Mouse (Mus musculus) neutrophil, adult 5-6 weeks (primary cell): Measurements from ENCODE around the gene Zfp94. TPM values are rescaled to one million over a fixed set of nuclear protein-coding genes. Genes with fewer than 3 reads are reported as not detected.
A peak's percentile ranks its signal among the peaks of the same experiment; 100 is the strongest.

ENCODE experiments used
- ATAC-seq: fragments of 151-379, 151-347 bp; 2 replicates; pipeline ENCODE4 v1.8.0; 2017; ENCODE audit warnings: mild to moderate bottlenecking, moderate TSS enrichment; ENCODE audit not compliant: insufficient number of reproducible peaks, poor library complexity, low FRiP score, severe bottlenecking; ENCODE audit errors: extremely low read depth
- total RNA-seq: library from RNA; stranded (forward); fragments of 200-1000 nt; gene quantifications from 2 replicates; pipeline ENCODE4 v1.2.3, GENCODE M21; 2017

Zfp94 gene
- total RNA-seq = 8.7 and 14.6 TPM in 2 replicates

DNA sequence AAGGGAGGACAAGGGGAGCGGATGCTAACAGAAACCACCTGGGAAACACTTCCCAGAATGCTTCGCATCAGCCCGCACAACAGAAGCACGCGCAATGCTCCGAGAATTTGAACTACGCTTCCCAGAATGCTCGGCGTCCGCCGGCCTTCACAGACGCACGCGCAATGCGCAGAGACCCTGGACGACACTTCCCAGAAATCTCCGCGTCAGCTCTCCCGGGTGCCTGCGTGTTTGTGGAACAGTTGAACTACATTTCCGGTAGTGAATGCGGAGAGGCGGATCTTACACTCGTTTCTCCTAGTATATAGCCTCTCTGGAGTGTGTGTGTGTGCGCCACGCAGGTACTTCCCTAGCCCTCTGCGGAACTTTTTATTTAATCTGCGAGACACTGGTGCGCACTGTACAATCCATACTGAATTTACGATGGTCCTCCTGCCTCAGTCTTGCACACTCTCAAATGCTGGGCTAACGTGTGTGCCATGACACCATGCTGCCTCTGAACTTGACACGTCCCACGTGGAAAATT is at the start of gene Zfp94:
Zfp94 (minus strand) TSS at position 100 of the 526 bp plus-strand sequence.
- peak; percentile 75 for ATAC-seq

DNA sequence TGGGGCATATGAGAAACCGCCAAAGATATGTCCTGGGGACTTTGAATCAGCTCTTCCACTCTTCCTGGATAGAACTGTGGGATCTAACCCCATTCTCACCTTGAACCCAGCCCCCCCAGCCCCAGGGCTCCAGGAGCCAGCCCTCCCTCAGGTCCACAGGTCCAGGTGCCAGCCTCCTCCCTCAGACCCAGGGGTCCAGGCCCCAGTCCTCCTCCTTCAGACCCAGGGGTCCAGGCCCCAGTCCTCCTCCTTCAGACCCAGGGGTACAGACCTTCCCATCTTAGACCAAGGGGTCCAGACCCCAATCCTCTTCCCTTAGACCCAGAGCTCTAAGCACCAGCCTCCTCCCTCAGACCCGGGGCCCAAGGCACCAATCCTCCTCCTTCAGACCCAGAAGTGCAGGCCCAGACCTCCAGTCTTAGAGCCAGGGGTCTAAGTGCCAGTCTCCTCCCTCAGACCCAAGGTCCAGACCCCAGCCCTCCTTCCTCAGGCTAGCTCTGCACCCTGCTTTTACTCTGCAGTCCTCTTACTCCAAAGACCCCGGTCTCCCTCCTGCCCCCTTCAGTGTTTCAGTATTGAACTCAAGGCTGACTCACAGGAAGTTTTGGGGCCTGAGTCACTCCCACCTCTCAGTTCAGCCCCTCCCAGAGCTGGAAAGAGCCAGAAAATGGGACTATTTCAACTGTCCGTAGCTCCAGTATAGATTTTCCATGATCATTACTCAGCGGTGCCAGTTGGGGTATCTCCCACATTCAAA is 49.0 kb upstream of the Zfp94 start:
- ATAC-seq = no peak

DNA sequence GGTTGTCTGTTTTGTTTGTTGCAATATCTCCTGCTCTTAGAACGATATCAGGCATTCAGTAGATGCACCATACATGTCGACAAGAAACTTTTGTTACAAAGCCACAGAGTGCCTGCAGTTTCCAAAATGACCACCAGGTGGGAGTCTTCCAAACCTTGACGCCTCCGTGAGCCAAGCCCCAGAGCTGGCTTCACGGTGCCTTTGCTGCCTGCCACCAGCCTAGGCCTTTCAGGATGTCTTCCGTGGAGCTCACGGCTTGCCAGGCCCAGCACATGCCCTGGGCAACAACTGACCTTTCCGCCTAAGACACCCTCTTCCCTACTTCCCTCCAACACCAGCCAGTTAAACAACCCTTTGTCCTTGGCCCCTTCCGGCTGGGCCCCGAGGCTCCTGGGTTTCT is 48.4 kb upstream of the Zfp94 start:
- ATAC-seq = peak; percentile 73

- no peak for ATAC-seq
Measured at GRCm38 (mm10) chr7:24363228-24363627, 46.8 kb upstream of the Zfp94 start.

DNA sequence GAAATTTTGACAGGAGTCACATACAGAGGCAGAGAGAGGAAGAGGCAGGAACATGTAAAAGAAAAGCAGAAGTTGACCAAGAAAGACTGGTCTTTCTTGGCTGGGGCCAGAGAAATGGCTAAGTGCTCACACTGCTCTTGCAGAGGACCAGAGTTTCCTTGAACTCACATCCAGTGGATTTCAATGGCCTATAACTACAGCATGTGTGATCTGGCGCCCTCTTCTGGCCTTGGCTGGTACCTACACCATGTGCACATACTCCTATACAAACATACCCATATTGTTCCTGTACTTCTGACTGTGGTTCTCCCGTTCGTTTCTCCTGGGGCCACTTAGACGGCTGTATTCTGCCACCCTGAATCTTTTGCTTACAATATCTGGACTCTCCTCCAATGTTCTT is 44.5 kb upstream of the Zfp94 start:
- ATAC-seq = no peak

DNA sequence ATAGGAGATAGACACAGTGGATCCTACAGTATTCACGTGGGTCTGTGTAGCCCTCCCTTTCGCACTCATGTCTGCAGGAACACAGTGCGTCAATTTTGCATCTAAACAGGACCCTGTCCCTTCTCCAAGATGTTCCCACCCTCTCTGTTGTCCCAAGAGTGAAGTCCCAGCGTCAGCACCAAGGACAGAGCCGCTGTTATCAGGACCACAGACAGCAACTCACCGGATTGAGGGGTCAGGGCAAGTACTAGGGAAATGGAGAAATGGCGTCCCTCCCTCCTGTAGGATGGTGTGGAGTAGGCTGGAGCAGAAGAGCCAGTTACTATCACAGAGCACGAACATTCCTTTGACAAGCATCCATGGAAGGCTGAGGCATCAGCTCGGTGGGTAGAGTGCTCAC is 42.8 kb upstream of the Zfp94 start:
- no peak for ATAC-seq

DNA sequence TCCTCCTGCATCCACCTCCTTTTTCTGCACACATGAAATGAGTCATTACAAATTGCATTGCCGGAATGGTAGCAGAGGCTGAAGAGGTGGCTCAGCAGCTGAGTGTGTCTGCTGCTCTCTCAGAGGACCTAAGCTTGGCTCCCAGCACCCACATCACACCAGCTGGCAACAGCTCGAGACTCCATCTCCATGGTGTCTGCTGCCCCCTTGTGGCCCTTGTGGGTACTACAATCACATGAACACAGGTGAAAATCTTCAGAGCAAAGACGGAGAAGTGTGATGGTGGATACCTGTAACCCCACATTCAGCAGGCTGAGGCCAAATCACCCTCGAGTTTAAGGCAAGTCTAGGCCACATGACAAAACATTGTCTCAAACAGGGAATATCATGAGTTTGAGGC is 41.4 kb upstream of the Zfp94 start:
- ATAC-seq = no peak

GRCm38 (mm10) chr7:24356081-24356480 is 39.6 kb upstream of the Zfp94 start:
- ATAC-seq = no peak

DNA sequence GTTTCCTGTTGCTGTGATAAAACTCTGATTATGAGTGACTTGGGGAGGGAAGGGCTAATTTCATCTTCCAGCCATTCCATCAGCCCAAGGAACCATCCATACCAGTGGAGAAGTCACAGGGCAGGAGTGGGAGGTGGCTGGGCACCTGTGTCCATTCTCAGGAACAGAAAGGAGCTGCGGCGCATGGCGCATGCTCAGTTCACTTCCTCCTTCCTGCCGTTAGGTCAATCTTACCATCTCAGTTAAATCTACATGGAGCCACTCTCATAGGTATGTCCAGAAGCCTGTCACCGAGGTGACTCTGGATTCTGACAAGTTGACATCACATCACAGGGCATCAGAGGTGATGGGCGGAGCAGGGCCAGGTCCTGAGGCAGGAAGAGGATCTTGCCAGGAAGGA is 39.2 kb upstream of the Zfp94 start:
- ATAC-seq = no peak

- no peak for ATAC-seq
Measured at GRCm38 (mm10) chr7:24348896-24349295, 32.4 kb upstream of the Zfp94 start, which contains the start of gene Lypd5. TSS of gene Lypd5 (plus strand) at chr7:24349196.

- no peak for ATAC-seq
Measured at GRCm38 (mm10) chr7:24346444-24346843, 30.0 kb upstream of the Zfp94 start.

GRCm38 (mm10) chr7:24343701-24344272 is 27.3 kb upstream of the Zfp94 start:
- no peak for ATAC-seq

GRCm38 (mm10) chr7:24338241-24338640 is 21.8 kb upstream of the Zfp94 start:
- no peak for ATAC-seq

DNA sequence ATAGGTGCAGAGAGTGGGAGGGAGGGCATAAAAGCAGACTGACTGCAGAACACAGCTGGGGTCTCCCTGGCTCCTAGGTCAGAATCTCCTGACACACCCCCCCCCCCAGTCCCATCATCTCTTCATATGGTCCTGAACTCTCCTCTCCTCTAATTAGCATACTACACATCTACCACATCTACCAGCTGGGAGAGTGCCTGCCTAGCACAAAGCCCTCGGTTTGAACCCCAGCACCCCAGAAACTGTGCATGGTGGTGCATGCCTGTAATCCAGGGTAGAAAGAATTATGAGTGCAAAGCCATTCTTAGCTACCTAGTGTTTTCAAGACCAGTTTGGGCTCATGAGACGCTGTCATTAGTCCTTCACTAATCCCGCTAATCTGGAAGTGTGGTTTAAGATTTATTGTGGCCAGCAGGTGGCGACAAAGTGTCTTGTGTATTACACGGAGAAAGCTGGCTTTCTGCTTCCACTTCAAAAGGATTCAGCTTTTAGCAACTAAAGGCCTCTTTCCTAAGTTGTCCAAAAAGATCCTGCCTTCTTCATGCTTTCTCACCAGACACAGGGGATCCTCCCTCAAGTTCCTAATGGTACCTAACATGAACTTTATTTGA is 19.3 kb upstream of the Zfp94 start:
- peak; percentile 58; the same call in 1 of the 2 replicates for ATAC-seq

- ATAC-seq = no peak
Measured at GRCm38 (mm10) chr7:24333304-24333986, 17.0 kb upstream of the Zfp94 start, which contains the start of gene Tescl. TSS of gene Tescl (minus strand) at chr7:24333936.

DNA sequence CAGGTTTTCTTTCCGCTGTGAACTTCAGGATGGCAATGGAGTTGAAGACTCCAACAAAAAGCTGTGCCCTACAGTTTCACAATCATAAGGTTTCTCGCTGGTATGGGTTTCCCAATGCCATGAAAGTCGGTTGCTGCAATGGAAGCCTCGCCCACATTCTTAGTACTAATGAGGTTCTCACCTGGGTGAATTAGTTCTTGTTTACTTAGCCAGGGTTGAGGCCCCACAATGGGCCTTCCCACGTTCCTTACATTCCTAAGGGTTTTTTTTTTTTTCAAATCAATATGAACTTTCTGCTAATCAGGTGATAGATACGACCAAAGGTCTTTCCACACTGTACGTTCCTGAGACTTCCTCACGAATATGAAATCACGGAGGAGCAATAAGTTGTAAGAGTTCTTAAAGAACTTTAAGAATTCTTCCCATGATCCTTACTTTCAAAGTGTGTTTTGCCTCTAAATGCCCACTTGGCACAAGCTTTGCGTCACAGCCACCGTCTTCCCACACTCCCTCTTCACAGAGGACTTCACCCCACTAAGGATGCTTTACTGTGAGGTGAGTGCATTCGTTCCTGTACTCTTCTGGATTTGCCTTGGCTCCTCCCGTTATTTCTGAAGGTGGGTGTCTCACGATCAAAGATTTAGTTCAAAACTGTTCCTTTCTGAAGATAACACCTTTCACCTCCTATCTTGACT is 11.0 kb upstream of the Zfp94 start:
- ATAC-seq = no peak

DNA sequence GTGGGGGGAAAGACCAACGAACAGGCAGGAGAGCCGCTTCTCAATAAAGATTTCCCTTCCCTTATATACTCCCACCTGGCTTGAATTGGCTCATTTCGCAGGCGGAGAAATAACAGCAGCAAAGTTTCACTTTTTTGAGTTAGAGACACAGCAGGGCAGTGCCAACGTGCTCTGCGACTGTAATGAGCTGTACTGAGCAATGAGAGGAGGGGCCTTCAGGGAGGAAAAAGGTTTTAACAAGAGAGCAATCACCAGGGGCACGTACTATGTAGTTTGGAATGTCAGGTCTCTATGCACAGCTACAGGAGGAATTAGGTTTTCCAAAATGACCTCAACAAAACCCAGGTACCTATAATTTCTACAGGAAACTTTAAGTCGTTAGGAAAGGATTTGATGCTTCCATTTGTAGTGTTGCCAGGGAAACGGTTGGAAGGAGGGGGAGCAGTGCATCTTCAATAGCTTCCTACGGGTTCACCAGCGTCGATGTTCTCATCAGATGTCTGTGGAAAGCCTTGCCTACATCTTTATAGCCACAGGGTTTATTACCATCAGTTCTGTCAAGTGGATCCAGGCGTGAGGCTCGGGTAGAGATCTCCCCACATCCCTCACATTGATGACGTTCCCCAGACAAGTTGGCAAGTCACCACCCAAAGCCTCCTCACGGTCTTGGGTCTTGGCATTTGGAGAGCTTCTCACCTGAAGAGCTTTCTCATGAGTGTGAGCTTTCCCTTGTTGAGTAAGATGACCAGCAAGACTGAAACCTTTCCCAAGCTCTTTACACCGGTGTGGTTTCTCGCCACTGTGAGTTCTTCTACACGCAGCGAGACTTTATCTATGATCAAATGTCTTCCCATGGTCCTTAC is 10.0 kb upstream of the Zfp94 start:
- ATAC-seq = no peak

DNA sequence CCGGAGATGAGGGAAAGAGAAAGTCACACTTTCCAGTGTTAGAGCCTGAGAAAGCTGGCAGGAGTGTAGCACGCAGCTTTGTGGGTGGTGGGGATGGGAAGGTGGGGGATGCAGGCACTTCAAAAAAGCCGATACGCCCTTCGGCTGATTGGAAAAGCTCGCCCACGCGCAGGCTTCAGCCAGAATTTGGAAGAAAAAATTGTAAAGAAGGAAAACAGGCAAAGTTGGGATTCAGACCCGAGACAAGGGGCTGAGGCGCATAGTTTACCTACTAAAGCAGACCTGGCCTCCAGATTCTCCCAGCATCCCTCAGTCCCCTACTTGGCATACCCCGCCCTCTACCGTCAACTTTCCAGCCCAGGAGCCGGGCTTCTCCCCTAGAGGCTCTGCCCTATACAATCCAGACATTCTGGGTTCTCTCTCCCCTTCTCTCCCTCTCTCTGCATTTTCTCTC is 9.2 kb upstream of the Zfp94 start:
- ATAC-seq = no peak
